Mouse (Mus musculus) heart, embryonic 15.5 days (tissue): ENCODE results near the gene Cpa1. TPM values are rescaled to one million over a fixed set of nuclear protein-coding genes. Genes with fewer than 3 reads are reported as not detected.
A peak's percentile ranks its signal among the peaks of the same experiment; 100 is the strongest.

Experiments
- ATAC-seq: fragments of 200-750 bp; cut with Nextera tagmentation; replicated peaks from 2 replicates; pipeline ENCODE4 v1.8.0; 2017; ENCODE audit warnings: low read depth, moderate TSS enrichment; ENCODE audit not compliant: insufficient number of reproducible peaks, insufficient read depth, low FRiP score
- H3K27ac ChIP-seq: fragments of 300-500 bp; sonication (generic); 2 replicates; pipeline ENCODE4 v1.5.1; 2015; ENCODE audit warnings: mild to moderate bottlenecking, inconsistent platforms
- H3K27me3 ChIP-seq: fragments of 300-500 bp; sonication (generic); 2 replicates; pipeline ENCODE4 v1.6.1; 2015; ENCODE audit warnings: inconsistent platforms
- H3K36me3 ChIP-seq: fragments of 300-500 bp; sonication (generic); 2 replicates; pipeline ENCODE4 v1.6.1; 2015; ENCODE audit warnings: mild to moderate bottlenecking, inconsistent platforms
- H3K4me1 ChIP-seq: fragments of 300-500 bp; sonication (generic); replicated peaks from 2 replicates; pipeline ENCODE4 v1.6.1; 2015; ENCODE audit warnings: inconsistent platforms
- H3K4me2 ChIP-seq: fragments of 300-500 bp; sonication (generic); 2 replicates; pipeline ENCODE4 v1.6.1; 2015; ENCODE audit warnings: inconsistent platforms, mild to moderate bottlenecking, moderate library complexity
- H3K4me3 ChIP-seq: fragments of 300-500 bp; sonication (generic); 2 replicates; pipeline ENCODE4 v1.5.1; 2015; ENCODE audit warnings: mild to moderate bottlenecking, inconsistent platforms
- H3K9ac ChIP-seq: fragments of 300-500 bp; sonication (generic); 2 replicates; pipeline ENCODE4 v1.6.1; 2015; ENCODE audit warnings: mild to moderate bottlenecking, inconsistent platforms
- H3K9me3 ChIP-seq: fragments of 300-500 bp; sonication (generic); replicated peaks from 2 replicates; pipeline ENCODE4 v1.6.1; 2016; ENCODE audit warnings: inconsistent platforms
- WGBS: fragments of 180-500 bp; shearing (Covaris S2); methylation state at CpG from one replicate; pipeline ENCODE4 v1.1.7; 2015; ENCODE audit warnings: mixed read lengths; 5-methylcytosine and 5-hydroxymethylcytosine counted together
- polyA plus RNA-seq: library from polyadenylated mRNA; unstranded; fragments of >200 nt; fragmentation: Nextera tagmentation; extraction: Ambion mirVana; gene quantifications from 2 replicates; pipeline ENCODE4 v1.2.1, GENCODE M21; 2015

Cpa1 gene
- polyA plus RNA-seq = 3.2 and 5.0 TPM in 2 replicates

- no peaks in the 10 kb centered on the region for H3K27me3 ChIP-seq
- no peak within 1 kb of the TSS for H3K4me2 ChIP-seq
- peaks cover 18% of the 10 kb centered on the region for H3K4me1 ChIP-seq
- no peaks in the 10 kb centered on the region for H3K36me3 ChIP-seq
- WGBS = 47% methylated on average over 5 of the region's 5 CpGs
- H3K9ac ChIP-seq = no peak within 1 kb of the TSS
- H3K27ac ChIP-seq = 0 out of 2 replicates have a peak within 1 kb of the TSS, but pooled peaks have one; percentile 32
- ATAC-seq = no peak
- H3K9me3 ChIP-seq = no peaks in the 10 kb centered on the region
- no peak within 1 kb of the TSS for H3K4me3 ChIP-seq
Observed at GRCm38 (mm10) chr6:30638674-30639268, at the start of gene Cpa1. TSS of gene Cpa1 (plus strand) at chr6:30639218.

- no peak overlapping the region for H3K4me3 ChIP-seq
Observed at GRCm38 (mm10) chr6:30589819-30590218, 49.2 kb upstream of the Cpa1 start.

DNA sequence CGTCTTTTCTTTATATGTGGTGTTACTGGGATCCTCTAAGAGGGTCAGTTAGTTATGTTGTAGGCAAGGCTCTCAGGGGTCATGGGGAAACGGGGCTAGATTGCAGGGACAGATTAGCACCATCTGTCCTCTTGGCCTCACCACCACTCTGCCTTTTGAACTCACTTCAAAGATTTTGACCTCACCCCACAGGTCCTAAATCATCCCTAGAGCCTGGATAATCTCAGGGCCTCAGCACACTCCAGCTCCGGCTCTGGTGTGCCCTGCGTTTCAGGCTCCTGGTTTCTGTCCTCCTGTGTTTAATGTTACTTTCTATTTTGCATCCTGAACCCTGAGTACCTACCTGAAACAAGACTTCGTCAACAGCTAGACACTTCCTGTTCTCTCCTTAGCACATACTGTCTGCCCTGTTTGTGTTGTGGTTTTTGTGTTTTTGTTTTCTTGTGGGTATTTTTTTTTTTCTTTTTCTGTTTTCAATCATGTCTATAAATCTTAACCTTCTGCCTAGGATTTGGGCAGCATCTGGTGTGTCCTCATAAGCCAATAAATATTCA lies 47.1 kb upstream of the Cpa1 start:
- WGBS = 53% methylated on average over 5 of the region's 5 CpGs
- no peak overlapping the region for H3K4me2 ChIP-seq
- ATAC-seq = no peak
- H3K27ac ChIP-seq = no peak overlapping the region
- no peak overlapping the region for H3K4me3 ChIP-seq
- H3K36me3 ChIP-seq = no peaks in the 10 kb centered on the region
- H3K9me3 ChIP-seq = no peaks in the 10 kb centered on the region
- no peak overlapping the region for H3K9ac ChIP-seq
- H3K27me3 ChIP-seq = no peaks in the 10 kb centered on the region
- peaks cover 8% of the 10 kb centered on the region for H3K4me1 ChIP-seq

More at GRCm38 (mm10) chr6:30589819-30590218, 49.2 kb upstream of the Cpa1 start:
- H3K9me3 ChIP-seq = no peaks in the 10 kb centered on the region
- 36% methylated on average over 2 of the region's 2 CpGs for WGBS
- no peak overlapping the region for H3K9ac ChIP-seq
- H3K27me3 ChIP-seq = no peaks in the 10 kb centered on the region
- peaks cover 8% of the 10 kb centered on the region for H3K4me1 ChIP-seq
- peak overlapping the region; percentile 56; the same call in 1 of the 2 replicates for H3K27ac ChIP-seq
- ATAC-seq = no peak
- H3K36me3 ChIP-seq = no peaks in the 10 kb centered on the region
- H3K4me2 ChIP-seq = no peak overlapping the region

GRCm38 (mm10) chr6:30592417-30592974 lies 46.5 kb upstream of the Cpa1 start:
- Histone ChIP-seq H3K36me3 (no peaks in the 10 kb centered on the region), H3K27ac (no peak overlapping the region), H3K4me1 (peaks cover 8% of the 10 kb centered on the region), H3K9ac (no peak overlapping the region), H3K27me3 (no peaks in the 10 kb centered on the region), H3K4me2 (no peak overlapping the region), H3K4me3 (no peak overlapping the region), H3K9me3 (no peaks in the 10 kb centered on the region)
- no peak for ATAC-seq
- WGBS = 73% methylated on average over 10 of the region's 10 CpGs

GRCm38 (mm10) chr6:30594364-30594763 lies 44.7 kb upstream of the Cpa1 start:
- no peaks in the 10 kb centered on the region for H3K27me3 ChIP-seq
- H3K9me3 ChIP-seq = no peaks in the 10 kb centered on the region
- no peaks in the 10 kb centered on the region for H3K36me3 ChIP-seq
- no peak overlapping the region for H3K27ac ChIP-seq
- no peak for ATAC-seq
- 49% methylated on average over 7 of the region's 7 CpGs for WGBS
- no peak overlapping the region for H3K4me2 ChIP-seq
- no peak overlapping the region for H3K4me3 ChIP-seq
- peaks cover 8% of the 10 kb centered on the region for H3K4me1 ChIP-seq
- no peak overlapping the region for H3K9ac ChIP-seq

DNA sequence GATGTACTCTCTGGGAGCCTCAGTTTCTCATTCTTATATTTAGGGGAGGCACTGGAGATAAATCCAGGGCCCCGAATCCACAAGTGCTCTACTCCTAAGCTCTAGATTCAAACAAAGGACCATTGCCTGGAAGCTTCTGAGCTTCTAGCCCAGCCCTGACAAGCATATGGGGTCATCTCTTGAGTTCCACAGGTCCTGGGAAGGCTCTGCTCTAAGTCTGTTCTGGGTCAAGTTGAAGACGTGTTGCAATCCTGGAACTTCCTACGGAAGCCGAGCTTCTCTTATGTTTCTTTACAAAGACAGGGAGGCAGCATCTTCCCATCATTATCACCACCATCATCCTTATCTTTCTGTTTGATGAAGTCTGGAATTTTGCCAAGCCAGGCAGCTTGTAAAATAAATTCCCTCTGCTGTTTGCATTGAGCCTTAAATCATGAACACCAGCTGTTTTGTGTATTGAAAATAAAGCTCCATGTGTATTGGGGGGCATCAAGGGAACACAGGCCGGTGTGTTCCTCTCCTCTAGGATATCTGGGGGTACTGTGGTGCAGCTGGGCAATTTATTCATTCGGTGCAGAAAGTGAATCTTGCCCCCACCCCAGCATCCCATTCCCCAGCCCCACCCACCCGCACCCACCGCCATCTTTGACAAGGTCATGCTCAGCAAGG lies 42.7 kb upstream of the Cpa1 start:
- Histone ChIP-seq H3K4me3 (no peak overlapping the region), H3K4me1 (0 out of 2 replicates have a peak, but pooled peaks cover 2% of the 10 kb centered on the region), H3K27me3 (no peaks in the 10 kb centered on the region), H3K9ac (no peak overlapping the region), H3K4me2 (no peak overlapping the region), H3K27ac (no peak overlapping the region), H3K9me3 (no peaks in the 10 kb centered on the region), H3K36me3 (no peaks in the 10 kb centered on the region)
- no peak for ATAC-seq
- 82% methylated on average over 8 of the region's 8 CpGs for WGBS

GRCm38 (mm10) chr6:30600033-30600432 lies 39.0 kb upstream of the Cpa1 start:
- WGBS = 72% methylated on average over 3 of the region's 3 CpGs
- Histone ChIP-seq H3K4me3 (no peak overlapping the region), H3K27me3 (no peaks in the 10 kb centered on the region), H3K9ac (no peak overlapping the region), H3K4me2 (no peak overlapping the region), H3K27ac (no peak overlapping the region), H3K9me3 (no peaks in the 10 kb centered on the region), H3K4me1 (no peaks in the 10 kb centered on the region), H3K36me3 (no peaks in the 10 kb centered on the region)
- ATAC-seq = no peak

- 92% methylated on average over 1 of the region's 1 CpGs for WGBS
- no peaks in the 10 kb centered on the region for H3K9me3 ChIP-seq
Observed at GRCm38 (mm10) chr6:30600995-30601394, 38.0 kb upstream of the Cpa1 start.

GRCm38 (mm10) chr6:30604342-30604867 lies 34.6 kb upstream of the Cpa1 start:
- WGBS = 83% methylated on average over 7 of the region's 7 CpGs
- Histone ChIP-seq H3K4me2 (no peak overlapping the region), H3K4me3 (no peak overlapping the region), H3K4me1 (no peaks in the 10 kb centered on the region), H3K9ac (no peak overlapping the region), H3K27ac (no peak overlapping the region), H3K9me3 (no peaks in the 10 kb centered on the region), H3K36me3 (no peaks in the 10 kb centered on the region), H3K27me3 (no peaks in the 10 kb centered on the region)
- no peak for ATAC-seq

More at GRCm38 (mm10) chr6:30600995-30601394, 38.0 kb upstream of the Cpa1 start:
- Histone ChIP-seq H3K4me1 (no peaks in the 10 kb centered on the region), H3K9ac (no peak overlapping the region), H3K27ac (no peak overlapping the region), H3K4me2 (no peak overlapping the region), H3K27me3 (no peaks in the 10 kb centered on the region), H3K4me3 (no peak overlapping the region), H3K36me3 (no peaks in the 10 kb centered on the region)
- ATAC-seq = no peak

DNA sequence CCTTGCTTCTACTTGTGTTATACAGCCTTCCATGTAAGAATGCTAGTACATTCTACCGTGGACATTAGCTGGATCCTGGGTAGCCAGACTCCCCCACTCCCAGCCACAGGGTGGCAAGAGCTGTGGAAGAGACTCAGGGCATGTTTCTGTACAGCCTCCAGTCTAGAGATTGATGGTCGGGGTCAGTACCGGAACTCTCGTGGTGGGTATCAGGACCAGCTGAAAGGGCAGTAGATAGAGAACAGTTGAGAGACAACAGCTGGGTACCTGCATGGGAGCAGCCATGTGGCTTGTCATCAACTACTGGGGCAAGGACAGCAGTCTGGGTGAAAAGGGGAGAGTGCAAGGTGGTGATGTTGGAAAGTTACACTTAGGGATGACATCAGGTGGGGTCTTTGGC lies 33.9 kb upstream of the Cpa1 start:
- Histone ChIP-seq H3K4me3 (no peak overlapping the region), H3K27ac (no peak overlapping the region), H3K27me3 (no peaks in the 10 kb centered on the region), H3K9me3 (no peaks in the 10 kb centered on the region), H3K9ac (no peak overlapping the region), H3K4me2 (no peak overlapping the region), H3K4me1 (no peaks in the 10 kb centered on the region), H3K36me3 (no peaks in the 10 kb centered on the region)
- no peak for ATAC-seq
- 68% methylated on average over 4 of the region's 4 CpGs for WGBS

DNA sequence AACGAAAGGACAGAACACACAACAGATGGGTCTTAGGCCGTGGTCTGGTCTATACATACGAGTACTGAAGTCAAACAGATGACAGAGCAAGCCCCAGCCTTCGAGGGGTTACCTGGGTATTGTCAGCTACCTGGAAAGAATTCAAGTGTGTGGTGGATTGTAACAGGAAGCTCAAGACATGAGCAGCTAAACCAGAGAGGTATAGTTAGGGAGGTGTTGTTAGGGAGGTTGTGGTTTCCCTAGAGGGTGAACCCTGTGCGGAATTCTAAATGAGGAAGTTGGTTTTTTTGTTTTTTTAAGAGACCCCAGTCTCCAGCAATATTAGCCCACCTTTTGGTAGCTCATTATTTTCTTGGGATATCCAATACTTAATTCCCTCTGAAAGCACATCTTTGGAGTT lies 33.3 kb upstream of the Cpa1 start:
- Histone ChIP-seq H3K4me2 (no peak overlapping the region), H3K27ac (no peak overlapping the region), H3K27me3 (no peaks in the 10 kb centered on the region), H3K9ac (no peak overlapping the region), H3K9me3 (no peaks in the 10 kb centered on the region), H3K36me3 (no peaks in the 10 kb centered on the region), H3K4me1 (no peaks in the 10 kb centered on the region), H3K4me3 (no peak overlapping the region)
- no peak for ATAC-seq
- WGBS = 79% methylated on average over 5 of the region's 5 CpGs
